ENCODE assay signal across 7 mouse cellular contexts in genomic region chr16:21247037-21247432, GRCm38 (mm10). TPM values are rescaled to one million over a fixed set of nuclear protein-coding genes. Genes with fewer than 3 reads are reported as not detected.
DNase-seq lines count a peak whose midpoint lies in the region; ATAC-seq and TF ChIP-seq lines count a peak whose summit lies in the region.

No protein-coding gene starts in this region.

- H3K4me3 ChIP-seq in lung, embryonic 15.5 days: peak overlapping the region; percentile 43
- H3K4me3 ChIP-seq in forebrain, embryonic 13.5 days: peak overlapping the region; percentile 43; the same call in 1 of the 2 replicates
- peak overlapping the region; percentile 42; the same call in 1 of the 2 replicates for H3K4me3 ChIP-seq in limb, embryonic 14.5 days (replicated peaks; ENCODE audit: low read length)
- peak overlapping the region; percentile 42 for H3K4me3 ChIP-seq in stomach, embryonic 15.5 days (replicated peaks)

- H3K9me3 ChIP-seq in lung, embryonic 15.5 days: no peaks in the 10 kb centered on the region
- no peaks in the 10 kb centered on the region for H3K9me3 ChIP-seq in forebrain, embryonic 13.5 days (replicated peaks)
- H3K9me3 ChIP-seq in limb, embryonic 14.5 days (ENCODE audit: control insufficient read depth, low read length): no peaks in the 10 kb centered on the region
- H3K9me3 ChIP-seq in stomach, embryonic 15.5 days: no peaks in the 10 kb centered on the region

- H3K36me3 ChIP-seq in lung, embryonic 15.5 days: no peaks in the 10 kb centered on the region
- H3K36me3 ChIP-seq in forebrain, embryonic 13.5 days (ENCODE audit: poor library complexity, severe bottlenecking): no peaks in the 10 kb centered on the region
- no peaks in the 10 kb centered on the region for H3K36me3 ChIP-seq in limb, embryonic 14.5 days (ENCODE audit: control insufficient read depth, insufficient read depth, low read length)
- H3K36me3 ChIP-seq in stomach, embryonic 15.5 days: no peaks in the 10 kb centered on the region

- H3K4me1 ChIP-seq in lung, embryonic 15.5 days: peaks cover 57% of the 10 kb centered on the region
- H3K4me1 ChIP-seq in forebrain, embryonic 13.5 days: peaks cover 31% of the 10 kb centered on the region
- H3K4me1 ChIP-seq in limb, embryonic 14.5 days (ENCODE audit: control insufficient read depth, insufficient read depth, low read length): peaks cover 64% of the 10 kb centered on the region
- H3K4me1 ChIP-seq in stomach, embryonic 15.5 days: peaks cover 49% of the 10 kb centered on the region

- WGBS in lung, embryonic 15.5 days: 15% methylated on average over 4 of the region's 4 CpGs
- 5% methylated on average over 4 of the region's 4 CpGs for WGBS in forebrain, embryonic 13.5 days
- 3% methylated on average over 4 of the region's 4 CpGs for WGBS in limb, embryonic 14.5 days
- WGBS in stomach, embryonic 15.5 days: 17% methylated on average over 4 of the region's 4 CpGs

- peaks cover 23% of the 10 kb centered on the region for H3K27me3 ChIP-seq in lung, embryonic 15.5 days
- peaks cover 84% of the 10 kb centered on the region for H3K27me3 ChIP-seq in forebrain, embryonic 13.5 days
- H3K27me3 ChIP-seq in limb, embryonic 14.5 days (ENCODE audit: control insufficient read depth, insufficient read depth, low read length): no peaks in the 10 kb centered on the region
- no peaks in the 10 kb centered on the region for H3K27me3 ChIP-seq in stomach, embryonic 15.5 days (replicated peaks)

- ATAC-seq in lung, embryonic 15.5 days (ENCODE audit: borderline replicate concordance, extremely low read depth, low FRiP score, low TSS enrichment): no peak
- ATAC-seq in forebrain, embryonic 13.5 days: no peak
- ATAC-seq in limb, embryonic 14.5 days (ENCODE audit: low FRiP score, low read depth): peak; percentile 16; the same call in 1 of the 2 replicates
- ATAC-seq in stomach, embryonic 15.5 days (ENCODE audit: insufficient read depth, low FRiP score, low read depth): no peak

- no peak for DNase-seq in lung, postnatal 36 days
- no peak for DNase-seq in limb, embryonic 14.5 days (ENCODE audit: low spot score)
- no peak for DNase-seq in gastrocnemius, postnatal 36 days
- DNase-seq in T-cell, adult 2 months (ENCODE audit: low spot score): no peak

- H3K27ac ChIP-seq in lung, embryonic 15.5 days: peak overlapping the region; percentile 84
- H3K27ac ChIP-seq in forebrain, embryonic 13.5 days: no peak overlapping the region
- peak overlapping the region; percentile 81 for H3K27ac ChIP-seq in limb, embryonic 14.5 days (replicated peaks; ENCODE audit: low read depth, low read length)
- peak overlapping the region; percentile 89 for H3K27ac ChIP-seq in stomach, embryonic 15.5 days

- intact Hi-C loops in gastrocnemius, postnatal 36 days (cut with DNase I): loop anchor here (5.0 kb wide), 3 partner anchors 50 to 140 kb away; no protein-coding TSS in a partner anchor

- no peak for TF ChIP-seq POLR2A in limb, embryonic 14.5 days (IDR thresholded peaks at IDR 0.05; ENCODE audit: borderline replicate concordance, extremely low read depth, insufficient read depth, insufficient read length)

- H3K4me2 ChIP-seq in lung, embryonic 15.5 days: peak overlapping the region; percentile 96
- H3K4me2 ChIP-seq in forebrain, embryonic 13.5 days: peak overlapping the region; percentile 87
- H3K4me2 ChIP-seq in limb, embryonic 14.5 days (replicated peaks; ENCODE audit: low read depth, low read length, severe bottlenecking): peak overlapping the region; percentile 91
- H3K4me2 ChIP-seq in stomach, embryonic 15.5 days: peak overlapping the region; percentile 93

- H3K9ac ChIP-seq in lung, embryonic 15.5 days: 0 out of 2 replicates have a peak overlapping the region, but pooled peaks have one; percentile 40
- H3K9ac ChIP-seq in forebrain, embryonic 13.5 days: peak overlapping the region; percentile 59
- H3K9ac ChIP-seq in limb, embryonic 14.5 days (ENCODE audit: low read depth, low read length, severe bottlenecking): peak overlapping the region; percentile 57; the same call in 1 of the 2 replicates
- no peak overlapping the region for H3K9ac ChIP-seq in stomach, embryonic 15.5 days

RNA-seq across cellular contexts. Expression of gene Ephb3, which starts 42.5 kb away (rescaled TPM):
- polyA plus RNA-seq in lung, embryonic 15.5 days (2015; fragmentation: Nextera tagmentation; extraction: Ambion mirVana): 28.4 and 29.8 TPM in 2 replicates
- 7.1 and 8.1 TPM in 2 replicates for polyA plus RNA-seq in forebrain, embryonic 13.5 days (2015; fragmentation: Nextera tagmentation; extraction: Ambion mirVana)
- polyA plus RNA-seq in limb, embryonic 14.5 days (2012; rRNA removed): 70.9 and 96.8 TPM in 2 replicates
- 37.0 and 42.1 TPM in 2 replicates for polyA plus RNA-seq in limb, embryonic 14.5 days (2014; fragmentation: Nextera tagmentation; extraction: Ambion mirVana)
- polyA plus RNA-seq in stomach, embryonic 15.5 days (2015; fragmentation: Nextera tagmentation; extraction: Ambion mirVana): 20.4 and 21.8 TPM in 2 replicates
- 1 to 10 TPM in 1 of 2 experiments, under 1 TPM in 1; 0.84 to 1.4 TPM for total RNA-seq in gastrocnemius, postnatal 36 days (2021)
